ENCODE assay signal across 8 mouse cellular contexts in genomic region chr1:127206020-127206641, GRCm38 (mm10). TPM values are rescaled to one million over a fixed set of nuclear protein-coding genes. Genes with fewer than 3 reads are reported as not detected.
A peak's percentile ranks its signal among the peaks of the same experiment; 100 is the strongest.
DNase-seq lines count a peak whose midpoint lies in the region; ATAC-seq and TF ChIP-seq lines count a peak whose summit lies in the region.

No protein-coding gene starts in this region.

- H3K36me3 ChIP-seq in embryonic facial prominence, embryonic 11.5 days (replicated peaks; ENCODE audit: control insufficient read depth, insufficient read depth, low read depth, low read length), result no peaks in the 10 kb centered on the region
- H3K36me3 ChIP-seq in liver, adult 2 months (ENCODE audit: control insufficient read depth, insufficient read depth, low read length), result no peaks in the 10 kb centered on the region
- H3K36me3 ChIP-seq in midbrain, embryonic 16.5 days (ENCODE audit: control insufficient read depth, insufficient read depth, low read length), result no peaks in the 10 kb centered on the region

- TF ChIP-seq CTCF in liver, adult 2 months (IDR thresholded peaks at IDR 0.05; ENCODE audit: low read depth, low read length), result no peak

- H3K4me1 ChIP-seq in embryonic facial prominence, embryonic 11.5 days (ENCODE audit: control insufficient read depth, insufficient read depth, low read length), result no peaks in the 10 kb centered on the region
- H3K4me1 ChIP-seq in liver, adult 2 months (ENCODE audit: control insufficient read depth, insufficient read depth, low read length), result 0 out of 2 replicates have a peak, but pooled peaks cover 4% of the 10 kb centered on the region
- H3K4me1 ChIP-seq in midbrain, embryonic 16.5 days (ENCODE audit: control insufficient read depth, insufficient read depth, low read length), result peaks cover 27% of the 10 kb centered on the region

- H3K9ac ChIP-seq in embryonic facial prominence, embryonic 11.5 days (replicated peaks; ENCODE audit: low read length), result peak overlapping the region; percentile 77
- peak overlapping the region; percentile 91 for H3K9ac ChIP-seq in liver, adult 2 months (ENCODE audit: low read depth, low read length)
- H3K9ac ChIP-seq in midbrain, embryonic 16.5 days (ENCODE audit: low read depth, low read length), result peak overlapping the region; percentile 79

- peak overlapping the region; percentile 76 for H3K4me3 ChIP-seq in embryonic facial prominence, embryonic 11.5 days (ENCODE audit: low read depth, low read length)
- H3K4me3 ChIP-seq in liver, adult 2 months (ENCODE audit: insufficient read depth, low read depth, low read length), result peak overlapping the region; percentile 94
- H3K4me3 ChIP-seq in midbrain, embryonic 16.5 days (ENCODE audit: low read depth, low read length), result peak overlapping the region; percentile 83

- peak; percentile 25 to 68 for DNase-seq in urinary bladder, adult 18-20 months (ENCODE audit: low spot score in 2 of 2)
- DNase-seq in urinary bladder, postnatal 10 days (ENCODE audit: low spot score), result no peak
- peak; percentile 38 for DNase-seq in embryonic facial prominence, embryonic 11.5 days (ENCODE audit: low spot score)
- peak; percentile 55 for DNase-seq in heart, adult 8-10 months (ENCODE audit: low spot score)
- peak; percentile 61 for DNase-seq in kidney, adult 18-20 months
- DNase-seq in liver, adult 2 months (ENCODE audit: extremely low read depth, low read depth, low spot score), result peak; percentile 15
- peak; percentile 29 to 48 for DNase-seq in spleen, postnatal 36 days (ENCODE audit: low spot score in 2 of 2)

- H3K4me2 ChIP-seq in embryonic facial prominence, embryonic 11.5 days (ENCODE audit: low read depth, low read length), result peak overlapping the region; percentile 94
- peak overlapping the region; percentile 65 for H3K4me2 ChIP-seq in midbrain, embryonic 16.5 days (ENCODE audit: low read length)

- TF ChIP-seq POLR2A in liver, adult 2 months (IDR thresholded peaks at IDR 0.05; ENCODE audit: extremely low read depth, insufficient read depth, low read length), result no peak

- ATAC-seq in embryonic facial prominence, embryonic 11.5 days (replicated peaks; ENCODE audit: insufficient number of reproducible peaks, low FRiP score, low TSS enrichment, low read depth), result peak; percentile 35
- ATAC-seq in midbrain, embryonic 16.5 days, result peak; percentile 71

- no peaks in the 10 kb centered on the region for H3K27me3 ChIP-seq in embryonic facial prominence, embryonic 11.5 days (ENCODE audit: control insufficient read depth, insufficient read depth, low read length)
- H3K27me3 ChIP-seq in liver, adult 2 months (ENCODE audit: control insufficient read depth, insufficient read depth, low read length), result no peaks in the 10 kb centered on the region
- no peaks in the 10 kb centered on the region for H3K27me3 ChIP-seq in midbrain, embryonic 16.5 days (ENCODE audit: control insufficient read depth, insufficient read depth, low read depth, low read length)

- peaks cover 9% of the 10 kb centered on the region; the same call in 1 of the 2 replicates for H3K79me2 ChIP-seq in liver, adult 2 months (ENCODE audit: control insufficient read depth, insufficient read depth, low read length)

- no peaks in the 10 kb centered on the region for H3K9me3 ChIP-seq in embryonic facial prominence, embryonic 11.5 days (replicated peaks; ENCODE audit: control insufficient read depth, low read length)
- no peaks in the 10 kb centered on the region for H3K9me3 ChIP-seq in midbrain, embryonic 16.5 days (replicated peaks; ENCODE audit: control insufficient read depth, low read length, poor library complexity, severe bottlenecking)

- 4% methylated on average over 39 of the region's 39 CpGs for WGBS in embryonic facial prominence, embryonic 11.5 days
- WGBS in liver, adult 2 months, result 6% methylated on average over 39 of the region's 39 CpGs
- WGBS in midbrain, embryonic 16.5 days, result 1% methylated on average over 39 of the region's 39 CpGs

- H3K27ac ChIP-seq in embryonic facial prominence, embryonic 11.5 days (replicated peaks; ENCODE audit: low read depth, low read length), result no peak overlapping the region
- no peak overlapping the region for H3K27ac ChIP-seq in liver, adult 2 months (replicated peaks; ENCODE audit: insufficient read depth, low read depth, low read length)
- H3K27ac ChIP-seq in midbrain, embryonic 16.5 days (ENCODE audit: low read length), result peak overlapping the region; percentile 95

RNA-seq across cellular contexts. Expression of gene Mgat5, which starts 1.3 kb away (rescaled TPM):
- polyA plus RNA-seq in embryonic facial prominence, embryonic 11.5 days (2014; fragmentation: Nextera tagmentation; extraction: Ambion mirVana), result 5.9 and 6.1 TPM in 2 replicates
- 10 to 100 TPM; 11.8 to 15.5 (median 15.1) TPM for total RNA-seq in heart, adult 8-10 months (2022)
- 3.8 and 4.2 TPM in 2 replicates for total RNA-seq in liver, adult 2 months (2014; rRNA removed)
- polyA plus RNA-seq in liver, adult 2 months (2012; rRNA removed), result 1.7 and 1.9 TPM in 2 replicates
- polyA plus RNA-seq in midbrain, embryonic 16.5 days (2015; fragmentation: Nextera tagmentation; extraction: Ambion mirVana), result 16.0 and 16.3 TPM in 2 replicates
